Mouse (Mus musculus) stomach, postnatal 0 days (tissue): ENCODE results near the gene Tspoap1. TPM values are rescaled to one million over a fixed set of nuclear protein-coding genes. Genes with fewer than 3 reads are reported as not detected.

Experiments used
- ATAC-seq: fragments of 200-750 bp; cut with Nextera tagmentation; 2 replicates; pipeline ENCODE4 v1.8.0; 2017; ENCODE audit not compliant: low FRiP score, low TSS enrichment
- DNase-seq: peaks from one replicate; pipeline ENCODE4 v3.0.0-alpha.2; 2016; ENCODE audit warnings: low spot score
- H3K27ac ChIP-seq: fragments of 300-500 bp; sonication (generic); replicated peaks from 2 replicates; pipeline ENCODE4 v1.5.1; 2014; ENCODE audit warnings: mild to moderate bottlenecking, control low read depth
- H3K27me3 ChIP-seq: fragments of 300-500 bp; sonication (generic); 2 replicates; pipeline ENCODE4 v1.6.1; 2014; ENCODE audit warnings: low read length; ENCODE audit not compliant: control insufficient read depth, insufficient read depth
- H3K36me3 ChIP-seq: fragments of 300-500 bp; sonication (generic); 2 replicates; pipeline ENCODE4 v1.6.1; 2014; ENCODE audit warnings: low read length, mixed read lengths; ENCODE audit not compliant: control insufficient read depth, insufficient read depth
- H3K4me1 ChIP-seq: fragments of 300-500 bp; sonication (generic); replicated peaks from 2 replicates; pipeline ENCODE4 v1.6.1; 2014; ENCODE audit warnings: antibody characterized with exemption; ENCODE audit not compliant: control insufficient read depth, insufficient read depth
- H3K4me2 ChIP-seq: fragments of 300-500 bp; sonication (generic); replicated peaks from 2 replicates; pipeline ENCODE4 v1.6.1; 2014; ENCODE audit warnings: low read depth, mild to moderate bottlenecking, control low read depth, moderate library complexity
- H3K4me3 ChIP-seq: fragments of 300-500 bp; sonication (generic); 2 replicates; pipeline ENCODE4 v1.5.1; 2014; ENCODE audit warnings: low read depth, low read length, control low read depth
- H3K9ac ChIP-seq: fragments of 300-500 bp; sonication (generic); 2 replicates; pipeline ENCODE4 v1.6.1; 2014; ENCODE audit warnings: mild to moderate bottlenecking, low read length, control low read depth, mixed read lengths
- H3K9me3 ChIP-seq: fragments of 300-500 bp; sonication (generic); 2 replicates; pipeline ENCODE4 v1.6.1; 2016; ENCODE audit warnings: low read length; ENCODE audit not compliant: control insufficient read depth
- CTCF ChIP-seq: IDR thresholded peaks from 2 replicates; pipeline ENCODE4 v1.5.1; 2016; ENCODE audit warnings: antibody characterized with exemption, low read depth, mild to moderate bottlenecking, moderate library complexity
- EP300 ChIP-seq: optimal IDR thresholded peaks from 2 replicates; pipeline ENCODE3; 2016; ENCODE audit warnings: antibody characterized with exemption
- WGBS: fragments of 180-500 bp; shearing (Covaris S2); extraction: QIAGEN DNeasy Blood & Tissue Kit; methylation state at CpG from one replicate; pipeline ENCODE4 v1.1.7; 2014; 5-methylcytosine and 5-hydroxymethylcytosine counted together
- polyA plus RNA-seq: library from polyadenylated mRNA; unstranded; fragments of >200 nt; fragmentation: Nextera tagmentation; extraction: Ambion mirVana; gene quantifications from 2 replicates; pipeline ENCODE4 v1.2.1, GENCODE M21; 2015

Gene Tspoap1
- polyA plus RNA-seq, 1 experiment from 2014 or later = 0.56 TPM

GRCm38 (mm10) chr11:87763511-87763987 is 3.2 kb downstream of the Tspoap1 start:
- H3K4me3 ChIP-seq = peak overlapping the region; percentile 47
- H3K9ac ChIP-seq = peak overlapping the region; percentile 57
- H3K27me3 ChIP-seq = peaks cover 11% of the 10 kb centered on the region; the same call in 1 of the 2 replicates
- TF ChIP-seq CTCF (peak; percentile 11; the same call in 1 of the 2 replicates), EP300 (no peak)
- peaks cover 2% of the 10 kb centered on the region; the same call in 1 of the 2 replicates for H3K4me1 ChIP-seq
- WGBS = 3% methylated on average over 17 of the region's 17 CpGs
- ATAC-seq = peak; percentile 30; the same call in 1 of the 2 replicates
- peak overlapping the region; percentile 92 for H3K4me2 ChIP-seq
- H3K36me3 ChIP-seq = no peaks in the 10 kb centered on the region
- DNase-seq = peak; percentile 65
- H3K27ac ChIP-seq = no peak overlapping the region
- H3K9me3 ChIP-seq = no peaks in the 10 kb centered on the region

- TF ChIP-seq EP300 = no peak
- TF ChIP-seq CTCF = no peak
- Histone ChIP-seq H3K27ac (no peak overlapping the region), H3K9ac (peak overlapping the region; percentile 57), H3K36me3 (no peaks in the 10 kb centered on the region), H3K9me3 (no peaks in the 10 kb centered on the region), H3K4me1 (peaks cover 2% of the 10 kb centered on the region; the same call in 1 of the 2 replicates), H3K27me3 (peaks cover 11% of the 10 kb centered on the region; the same call in 1 of the 2 replicates), H3K4me3 (peak overlapping the region; percentile 47), H3K4me2 (peak overlapping the region; percentile 92)
- peak; percentile 48 for ATAC-seq
- DNase-seq = peak; percentile 51
- WGBS = 2% methylated on average over 61 of the region's 65 CpGs
Observed at GRCm38 (mm10) chr11:87763988-87764876, 3.9 kb downstream of the Tspoap1 start.

DNA sequence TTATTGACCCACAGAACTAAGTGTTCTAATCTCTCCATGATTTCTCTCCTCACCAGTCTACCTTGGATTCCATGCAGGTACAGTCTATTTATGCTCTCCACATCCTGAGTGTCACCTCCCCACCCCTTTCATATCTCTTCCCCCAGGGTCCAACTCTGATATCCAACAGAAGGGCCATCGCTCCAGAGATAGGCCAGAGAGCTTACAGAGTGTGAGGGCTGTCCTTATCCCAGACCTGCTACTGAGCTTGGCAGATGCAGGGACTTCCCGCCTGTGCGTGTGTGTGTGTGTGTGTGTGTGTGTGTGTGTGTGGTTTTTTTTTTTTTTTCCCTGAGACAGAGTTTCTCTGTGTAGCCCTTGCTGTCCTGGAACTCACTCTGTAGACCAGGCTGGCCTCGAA is 8.4 kb downstream of the Tspoap1 start:
- Histone ChIP-seq H3K27me3 (0 out of 2 replicates have a peak, but pooled peaks cover 2% of the 10 kb centered on the region), H3K4me3 (no peak overlapping the region), H3K27ac (no peak overlapping the region), H3K9ac (no peak overlapping the region), H3K4me2 (no peak overlapping the region), H3K36me3 (no peaks in the 10 kb centered on the region), H3K4me1 (peaks cover 1% of the 10 kb centered on the region; the same call in 1 of the 2 replicates), H3K9me3 (no peaks in the 10 kb centered on the region)
- WGBS = 79% methylated on average over 4 of the region's 4 CpGs
- DNase-seq = no peak
- ATAC-seq = no peak
- no peak for TF ChIP-seq EP300
- no peak for TF ChIP-seq CTCF

- no peaks in the 10 kb centered on the region for H3K36me3 ChIP-seq
- DNase-seq (peak; percentile 76), ATAC-seq (no peak)
- no peaks in the 10 kb centered on the region for H3K27me3 ChIP-seq
- 60% methylated on average over 3 of the region's 3 CpGs for WGBS
- no peak overlapping the region for H3K9ac ChIP-seq
- H3K4me2 ChIP-seq = no peak overlapping the region
- H3K4me1 ChIP-seq = no peaks in the 10 kb centered on the region
- TF ChIP-seq EP300 (no peak), CTCF (peak; percentile 92)
- H3K9me3 ChIP-seq = no peaks in the 10 kb centered on the region
- H3K4me3 ChIP-seq = no peak overlapping the region
- no peak overlapping the region for H3K27ac ChIP-seq
Observed at GRCm38 (mm10) chr11:87770989-87771388, 10.6 kb downstream of the Tspoap1 start.

DNA sequence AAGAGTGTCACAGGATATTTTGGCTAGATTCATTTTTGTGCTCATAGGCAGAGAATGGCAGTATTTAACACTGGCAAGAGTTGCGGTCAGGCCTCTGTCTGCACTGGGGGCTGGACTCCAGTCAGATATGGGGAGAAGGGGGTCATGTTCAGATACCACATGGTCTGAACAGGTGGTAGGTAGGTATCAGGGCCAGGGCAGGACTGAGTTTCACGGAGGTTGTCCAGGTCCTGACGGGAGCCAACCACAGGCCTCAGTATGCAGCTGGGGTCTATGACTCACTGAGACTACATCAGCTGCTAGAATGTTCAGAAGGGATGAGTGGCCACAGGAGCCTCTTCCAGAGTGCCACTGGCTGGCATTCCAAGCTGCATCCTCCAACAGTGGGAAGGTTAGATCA is 12.0 kb downstream of the Tspoap1 start:
- Histone ChIP-seq H3K36me3 (no peaks in the 10 kb centered on the region), H3K4me2 (no peak overlapping the region), H3K4me3 (no peak overlapping the region), H3K9ac (no peak overlapping the region), H3K27ac (no peak overlapping the region), H3K27me3 (no peaks in the 10 kb centered on the region), H3K9me3 (no peaks in the 10 kb centered on the region), H3K4me1 (no peaks in the 10 kb centered on the region)
- DNase-seq (no peak), ATAC-seq (no peak)
- TF ChIP-seq CTCF (no peak), EP300 (no peak)
- WGBS = 87% methylated on average over 3 of the region's 3 CpGs
